Mouse (Mus musculus) kidney, embryonic 16.5 days (tissue): ENCODE data around the gene Nosip. TPM values are rescaled to one million over a fixed set of nuclear protein-coding genes. Genes with fewer than 3 reads are reported as not detected.
"Not testable (repeated sequence)": the region's sequence is repeated elsewhere in the genome, so short reads cannot be mapped to it uniquely, and the experiment has no call there.

ENCODE experiments used
- ATAC-seq: fragments of 200-750 bp; cut with Nextera tagmentation; 2 replicates; pipeline ENCODE4 v1.8.0; 2017; ENCODE audit warnings: moderate TSS enrichment; ENCODE audit not compliant: low FRiP score, low TSS enrichment
- H3K27ac ChIP-seq: fragments of 300-500 bp; sonication (generic); 2 replicates; pipeline ENCODE4 v1.5.1; 2014; ENCODE audit warnings: low read length
- H3K27me3 ChIP-seq: fragments of 300-500 bp; sonication (generic); 2 replicates; pipeline ENCODE4 v1.6.1; 2014; ENCODE audit warnings: low read length, control low read depth, mixed read lengths; ENCODE audit not compliant: insufficient read depth
- H3K36me3 ChIP-seq: fragments of 300-500 bp; sonication (generic); 2 replicates; pipeline ENCODE4 v1.6.1; 2014; ENCODE audit warnings: low read length, control low read depth, mixed read lengths; ENCODE audit not compliant: insufficient read depth
- H3K4me1 ChIP-seq: fragments of 300-500 bp; sonication (generic); 2 replicates; pipeline ENCODE4 v1.6.1; 2014; ENCODE audit warnings: low read length, control low read depth, mixed read lengths; ENCODE audit not compliant: insufficient read depth
- H3K4me2 ChIP-seq: fragments of 300-500 bp; sonication (generic); replicated peaks from 2 replicates; pipeline ENCODE4 v1.6.1; 2014; ENCODE audit warnings: low read depth, low read length
- H3K4me3 ChIP-seq: fragments of 300-500 bp; sonication (generic); 2 replicates; pipeline ENCODE4 v1.5.1; 2014; ENCODE audit warnings: mild to moderate bottlenecking, low read length
- H3K9ac ChIP-seq: fragments of 300-500 bp; sonication (generic); replicated peaks from 2 replicates; pipeline ENCODE4 v1.6.1; 2014; ENCODE audit warnings: low read length
- H3K9me3 ChIP-seq: fragments of 300-500 bp; sonication (generic); 2 replicates; pipeline ENCODE4 v1.6.1; 2016; ENCODE audit warnings: low read length, control low read depth
- WGBS: fragments of 180-500 bp; shearing (Covaris S2); extraction: QIAGEN DNeasy Blood & Tissue Kit; methylation state at CpG from one replicate; pipeline ENCODE4 v1.1.7; 2014; 5-methylcytosine and 5-hydroxymethylcytosine counted together
- polyA plus RNA-seq: library from polyadenylated mRNA; unstranded; fragments of >200 nt; fragmentation: Nextera tagmentation; extraction: Ambion mirVana; gene quantifications from 2 replicates; pipeline ENCODE4 v1.2.1, GENCODE M21; 2015

Gene Nosip
- polyA plus RNA-seq, 1 experiment from 2014 or later = 86.3 TPM

DNA sequence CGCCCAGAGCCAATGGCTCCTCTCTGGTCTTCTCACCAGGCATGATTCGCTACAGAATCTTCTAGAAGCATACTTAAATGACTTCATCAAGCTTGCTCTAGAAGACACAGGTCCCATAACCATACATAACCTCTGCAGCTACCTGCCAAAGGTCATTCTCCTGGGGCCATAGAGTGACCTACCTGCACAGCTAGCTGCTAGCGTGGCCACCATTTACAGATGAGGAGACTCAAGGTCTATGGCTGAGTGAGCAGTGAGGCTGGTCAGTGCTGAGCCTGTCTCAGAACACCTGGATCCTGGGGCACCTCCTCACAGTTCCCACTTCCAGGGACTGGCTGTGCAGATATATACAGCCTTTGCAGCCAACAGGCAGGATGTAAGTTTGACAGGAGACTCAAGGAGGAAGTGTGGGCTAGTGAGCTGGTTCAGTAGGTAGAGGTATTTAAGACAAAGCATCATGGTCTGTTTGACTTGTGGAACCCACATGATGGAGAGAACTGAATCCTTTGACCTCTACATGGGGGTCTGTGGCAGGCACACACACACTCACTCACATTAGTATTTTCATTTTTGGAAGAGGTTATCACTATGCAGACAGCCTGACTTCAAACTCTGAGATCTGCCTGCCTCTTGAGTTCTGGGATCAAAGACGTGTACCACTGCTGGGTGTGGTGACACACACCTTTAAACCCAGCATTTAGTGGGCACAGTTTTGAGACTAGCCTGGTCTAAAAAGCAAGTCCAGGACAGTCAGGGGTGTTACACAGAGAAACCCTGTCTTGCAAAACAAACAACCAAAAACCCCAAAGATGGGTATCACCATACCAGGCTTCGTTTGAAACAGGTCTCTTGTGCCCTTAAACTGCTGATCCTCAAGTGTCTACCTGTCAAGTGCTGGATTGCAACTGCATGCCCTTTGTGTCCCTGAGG lies 57.8 kb downstream of the Nosip start:
- no peak overlapping the region for H3K4me3 ChIP-seq
- peak overlapping the region; percentile 2; the same call in 1 of the 2 replicates for H3K9ac ChIP-seq
- no peaks in the 10 kb centered on the region for H3K9me3 ChIP-seq
- no peak overlapping the region for H3K27ac ChIP-seq
- H3K36me3 ChIP-seq = peaks cover 52% of the 10 kb centered on the region
- ATAC-seq = no peak
- H3K4me2 ChIP-seq = no peak overlapping the region
- H3K4me1 ChIP-seq = peaks cover 26% of the 10 kb centered on the region
- 81% methylated on average over 5 of the region's 5 CpGs for WGBS
- H3K27me3 ChIP-seq = no peaks in the 10 kb centered on the region

GRCm38 (mm10) chr7:45121404-45121803 lies 59.2 kb downstream of the Nosip start:
- Histone ChIP-seq H3K9ac (0 out of 2 replicates have a peak overlapping the region, but pooled peaks have one; percentile 20), H3K4me3 (no peak overlapping the region), H3K36me3 (peaks cover 66% of the 10 kb centered on the region), H3K4me2 (no peak overlapping the region), H3K27ac (peak overlapping the region; percentile 10; the same call in 1 of the 2 replicates), H3K4me1 (peaks cover 40% of the 10 kb centered on the region), H3K27me3 (no peaks in the 10 kb centered on the region), H3K9me3 (no peaks in the 10 kb centered on the region)
- no peak for ATAC-seq
- 65% methylated on average over 8 of the region's 8 CpGs for WGBS

DNA sequence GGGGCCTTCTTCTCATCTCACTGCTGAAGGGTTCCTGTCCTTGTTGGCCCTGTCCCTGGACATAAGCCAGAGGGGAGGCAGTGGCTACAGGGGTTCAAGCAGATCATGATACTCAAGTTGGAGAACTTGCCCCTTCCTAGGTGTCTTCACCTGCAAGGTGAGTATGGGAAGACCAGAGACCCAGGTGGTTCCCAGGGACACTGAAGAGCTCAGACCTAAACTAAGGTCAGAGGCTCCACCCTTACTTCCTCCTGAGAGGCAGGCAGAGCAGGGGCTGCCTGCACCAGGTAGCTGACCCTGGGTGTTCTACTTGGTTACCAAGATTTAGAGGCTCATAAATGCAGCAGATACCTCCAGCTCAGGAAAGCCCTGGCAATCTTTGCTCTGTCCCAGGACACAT lies 59.7 kb downstream of the Nosip start:
- H3K4me2 ChIP-seq = no peak overlapping the region; the same call in 1 of the 2 replicates
- H3K27ac ChIP-seq = no peak overlapping the region
- H3K9ac ChIP-seq = 0 out of 2 replicates have a peak overlapping the region, but pooled peaks have one; percentile 20

DNA sequence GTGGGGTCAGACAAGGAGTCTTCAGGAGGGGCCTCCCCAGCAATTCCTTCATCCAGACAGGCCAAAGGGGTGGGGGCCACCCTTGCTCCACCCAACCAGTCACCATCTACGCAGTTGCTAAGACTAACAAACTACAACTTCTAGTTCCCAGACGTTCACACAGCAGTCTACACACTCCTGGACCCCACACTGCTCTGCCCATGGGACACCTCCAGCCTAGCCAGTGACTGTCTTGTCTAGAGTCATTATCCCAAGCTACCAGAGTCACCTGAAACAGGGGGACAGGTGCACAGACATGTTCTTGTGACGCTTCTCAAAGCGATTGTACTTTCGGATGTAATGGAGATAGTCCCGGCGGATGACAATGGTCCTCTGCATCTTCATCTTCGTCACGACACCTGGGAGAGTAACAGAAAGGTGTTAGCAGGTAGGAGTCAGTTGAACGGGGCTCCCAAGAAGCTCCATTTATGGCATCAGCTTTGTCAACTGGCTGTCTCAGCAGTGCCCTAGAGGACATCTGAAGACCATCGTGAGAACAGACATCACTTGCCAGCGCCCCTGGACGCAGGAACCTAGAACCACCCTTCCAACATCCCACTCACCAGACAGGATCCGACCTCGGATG lies 60.4 kb downstream of the Nosip start:
- Histone ChIP-seq H3K27me3 (no peaks in the 10 kb centered on the region), H3K4me2 (peak overlapping the region; percentile 73), H3K4me3 (peak overlapping the region; percentile 98), H3K9ac (peak overlapping the region; percentile 100), H3K4me1 (peaks cover 50% of the 10 kb centered on the region), H3K9me3 (no peaks in the 10 kb centered on the region), H3K36me3 (peaks cover 78% of the 10 kb centered on the region), H3K27ac (no peak overlapping the region)
- 81% methylated on average over 15 of the region's 15 CpGs for WGBS
- no peak for ATAC-seq

More for the DNA sequence above, 59.7 kb downstream of the Nosip start:
- H3K4me1 ChIP-seq = peaks cover 45% of the 10 kb centered on the region
- H3K9me3 ChIP-seq = no peaks in the 10 kb centered on the region
- no peak overlapping the region for H3K4me3 ChIP-seq
- no peak for ATAC-seq
- H3K36me3 ChIP-seq = peaks cover 71% of the 10 kb centered on the region
- no peaks in the 10 kb centered on the region for H3K27me3 ChIP-seq

GRCm38 (mm10) chr7:45123186-45123570 lies 60.9 kb downstream of the Nosip start:
- 14% methylated on average over 12 of the region's 12 CpGs for WGBS
- H3K27ac ChIP-seq = peak overlapping the region; percentile 90
- H3K4me2 ChIP-seq = peak overlapping the region; percentile 73
- ATAC-seq = no peak
- H3K9me3 ChIP-seq = no peaks in the 10 kb centered on the region
- peak overlapping the region; percentile 100 for H3K9ac ChIP-seq
- peaks cover 44% of the 10 kb centered on the region for H3K4me1 ChIP-seq
- peak overlapping the region; percentile 98 for H3K4me3 ChIP-seq
- peaks cover 78% of the 10 kb centered on the region for H3K36me3 ChIP-seq
- no peaks in the 10 kb centered on the region for H3K27me3 ChIP-seq

DNA sequence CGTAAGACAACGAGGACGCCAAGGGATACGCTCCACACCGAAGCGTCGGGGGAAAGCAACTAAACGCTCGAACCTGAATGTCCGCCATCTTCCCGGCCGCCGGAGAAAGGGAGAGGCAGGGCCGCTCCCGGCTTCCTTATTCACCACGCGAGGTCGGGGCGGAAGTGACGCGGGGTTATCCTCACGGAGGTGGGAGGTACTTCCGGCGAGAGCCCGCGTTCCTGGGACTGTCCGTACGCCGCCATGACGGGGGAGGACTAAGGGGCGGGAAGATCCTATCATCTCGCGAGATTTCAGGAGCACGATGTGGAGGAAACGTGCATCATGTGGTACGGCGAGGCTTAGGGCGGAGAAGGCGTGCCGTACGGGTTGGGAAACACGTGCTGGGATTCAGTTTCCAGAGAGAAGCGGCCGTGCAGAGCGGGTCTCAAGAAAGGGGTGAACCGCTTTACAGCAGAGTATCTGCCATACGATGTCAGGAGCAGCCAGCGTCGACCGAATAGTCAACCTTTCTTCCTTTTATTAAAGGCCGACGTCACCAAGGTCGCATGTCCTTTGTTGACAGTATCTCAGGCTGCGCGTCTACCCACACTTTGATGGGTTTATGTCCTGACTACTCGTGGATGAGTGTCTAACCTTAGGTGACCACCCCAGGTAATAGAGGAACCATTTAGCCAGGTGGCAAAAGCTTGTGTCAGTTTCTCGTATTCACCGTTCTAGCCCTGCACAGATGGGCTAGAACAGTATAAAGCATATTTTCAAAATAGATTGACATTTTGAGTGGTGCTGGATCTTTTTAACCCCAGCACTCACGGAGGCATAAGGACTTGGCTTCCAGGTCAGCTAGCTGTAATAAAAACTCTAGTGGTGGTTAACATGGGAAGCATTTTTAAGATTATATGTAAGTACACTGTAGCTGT lies 62.3 kb downstream of the Nosip start, which contains the start of gene Rps11:
TSS of gene Rps11 (minus strand) at position 216 of the 920 bp plus-strand sequence.
- peak; percentile 81 for ATAC-seq
- H3K4me1 ChIP-seq = peaks cover 46% of the 10 kb centered on the region

DNA sequence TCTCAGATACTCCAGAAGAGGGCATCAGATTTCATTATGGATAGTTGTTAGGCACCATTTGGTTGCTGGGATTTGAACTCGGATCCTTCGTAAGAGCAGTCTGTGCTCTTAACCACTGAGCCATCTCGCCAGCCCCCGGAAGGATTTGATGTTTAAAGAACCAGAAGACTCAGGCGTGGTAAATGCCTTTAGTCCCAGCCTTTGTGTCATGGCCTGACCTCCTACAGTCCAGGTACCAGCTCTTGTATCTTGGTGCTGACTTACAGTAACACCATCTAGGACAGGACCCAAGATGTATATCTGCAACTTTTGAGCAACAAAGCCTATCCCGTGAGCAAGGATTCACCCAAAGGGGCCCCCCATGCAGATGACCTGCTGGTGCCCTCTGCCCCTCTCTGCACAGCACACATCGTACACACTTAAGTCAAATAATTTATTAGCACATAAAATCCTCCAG lies 62.9 kb downstream of the Nosip start:
- H3K4me1 ChIP-seq = peaks cover 53% of the 10 kb centered on the region
- 18% methylated on average over 7 of the region's 7 CpGs for WGBS

More for the DNA sequence above, 62.3 kb downstream of the Nosip start, which contains the start of gene Rps11:
- Histone ChIP-seq H3K27ac (peak within 1 kb of the TSS; percentile 95), H3K4me3 (peak within 1 kb of the TSS; percentile 98), H3K9ac (peak within 1 kb of the TSS; percentile 100), H3K4me2 (peak within 1 kb of the TSS; percentile 92), H3K27me3 (no peaks in the 10 kb centered on the region), H3K9me3 (no peaks in the 10 kb centered on the region), H3K36me3 (peaks cover 68% of the 10 kb centered on the region)
- WGBS = under 1% methylated on average over 59 of the region's 59 CpGs

GRCm38 (mm10) chr7:45125649-45126048 lies 63.4 kb downstream of the Nosip start:
- peak overlapping the region; percentile 95 for H3K27ac ChIP-seq
- H3K36me3 ChIP-seq = peaks cover 57% of the 10 kb centered on the region
- not testable (repeated sequence) for H3K27me3 ChIP-seq, ATAC-seq, H3K9me3 ChIP-seq
- peak overlapping the region; percentile 6; the same call in 1 of the 2 replicates for H3K4me3 ChIP-seq
- peak overlapping the region; percentile 94; the same call in 1 of the 2 replicates for H3K9ac ChIP-seq
- peak overlapping the region; percentile 92 for H3K4me2 ChIP-seq
- H3K4me1 ChIP-seq = peaks cover 53% of the 10 kb centered on the region
- 68% methylated on average over 5 of the region's 5 CpGs for WGBS

More for the DNA sequence above, 62.9 kb downstream of the Nosip start:
- Histone ChIP-seq H3K4me2 (peak overlapping the region; percentile 92), H3K9me3 (no peaks in the 10 kb centered on the region), H3K36me3 (peaks cover 61% of the 10 kb centered on the region), H3K27me3 (no peaks in the 10 kb centered on the region), H3K9ac (no peak overlapping the region), H3K27ac (peak overlapping the region; percentile 95), H3K4me3 (peak overlapping the region; percentile 6; the same call in 1 of the 2 replicates)
- ATAC-seq = no peak
